16 mouse cellular contexts compared by ENCODE assay signal in genomic region chr4:154450036-154450435, GRCm38 (mm10).
A peak's percentile ranks its signal among the peaks of the same experiment; 100 is the strongest.
DNase-seq lines count a peak whose midpoint lies in the region; ATAC-seq and TF ChIP-seq lines count a peak whose summit lies in the region.
"Had no signal": no experiment of that assay in that cellular context is flagged by ENCODE, and none has a peak within 500 bp of the region (broad histone marks: within the 10 kb centered on the region; RNA-seq: fewer than 3 reads in every experiment).

No protein-coding gene starts in this region.

- WGBS in heart, postnatal 0 days, result 72% methylated on average over 4 of the region's 4 CpGs
- 68% methylated on average over 4 of the region's 4 CpGs for WGBS in kidney, postnatal 0 days
- WGBS in liver, embryonic 12.5 days (ENCODE audit: insufficient replicate concordance), result 53% methylated on average over 4 of the region's 4 CpGs

- 0 out of 2 replicates have a peak overlapping the region, but pooled peaks have one; percentile 23 for H3K27ac ChIP-seq in heart, postnatal 0 days (ENCODE audit: low read depth)
- H3K27ac ChIP-seq in layer of hippocampus, adult 2 months, result peak overlapping the region; percentile 68
- H3K27ac ChIP-seq in kidney, postnatal 0 days, result peak overlapping the region; percentile 36
- H3K27ac ChIP-seq in liver, embryonic 12.5 days, result no peak overlapping the region
- H3K27ac ChIP-seq: limb, embryonic 12.5 days; liver, embryonic 14.5 days had no signal

- ATAC-seq in heart, postnatal 0 days (ENCODE audit: insufficient read depth, low read depth), result no peak
- no peak for ATAC-seq in kidney, postnatal 0 days (replicated peaks; ENCODE audit: low FRiP score, low read depth)
- no peak for ATAC-seq in liver, embryonic 12.5 days
- ATAC-seq: activated CD4-positive, CD25-positive, alpha-beta regulatory T cell, adult 4 months; Patski had no signal

- no peak for TF ChIP-seq CTCF in heart, postnatal 0 days (IDR thresholded peaks at IDR 0.05; ENCODE audit: low read depth)
- no peak for TF ChIP-seq CTCF in layer of hippocampus, adult 2 months (conservative IDR thresholded peaks at IDR 0.05)
- TF ChIP-seq CTCF in kidney, postnatal 0 days (IDR thresholded peaks at IDR 0.05; ENCODE audit: low read depth), result no peak

- peaks cover 16% of the 10 kb centered on the region; the same call in 1 of the 2 replicates for H3K4me1 ChIP-seq in heart, postnatal 0 days (ENCODE audit: control insufficient read depth, insufficient read depth)
- H3K4me1 ChIP-seq in kidney, postnatal 0 days (replicated peaks; ENCODE audit: insufficient read depth, low read length), result no peaks in the 10 kb centered on the region; the same call in 1 of the 2 replicates
- H3K4me1 ChIP-seq in liver, embryonic 12.5 days, result no peaks in the 10 kb centered on the region

- no peak overlapping the region for H3K4me2 ChIP-seq in heart, postnatal 0 days (ENCODE audit: low read depth, low read length)
- H3K4me2 ChIP-seq in kidney, postnatal 0 days (ENCODE audit: low read length), result no peak overlapping the region
- H3K4me2 ChIP-seq in liver, embryonic 12.5 days, result no peak overlapping the region
- H3K4me2 ChIP-seq: limb, embryonic 12.5 days had no signal

- no peak overlapping the region for H3K9ac ChIP-seq in heart, postnatal 0 days (replicated peaks; ENCODE audit: low read depth, low read length)
- H3K9ac ChIP-seq in kidney, postnatal 0 days (ENCODE audit: low read depth, low read length), result no peak overlapping the region
- H3K9ac ChIP-seq in liver, embryonic 12.5 days, result no peak overlapping the region
- H3K9ac ChIP-seq: limb, embryonic 12.5 days; liver, embryonic 14.5 days had no signal

- H3K27me3 ChIP-seq in heart, postnatal 0 days (ENCODE audit: control insufficient read depth, insufficient read depth, low read length), result 0 out of 2 replicates have a peak, but pooled peaks cover 3% of the 10 kb centered on the region
- H3K27me3 ChIP-seq in kidney, postnatal 0 days (ENCODE audit: insufficient read depth, low read length), result peaks cover 4% of the 10 kb centered on the region; the same call in 1 of the 2 replicates
- H3K27me3 ChIP-seq in liver, embryonic 12.5 days (replicated peaks), result peaks cover 9% of the 10 kb centered on the region; the same call in 1 of the 2 replicates

- TF ChIP-seq EP300 in heart, postnatal 0 days (IDR thresholded peaks at IDR 0.05; ENCODE audit: low read depth), result no peak

- no peak overlapping the region for H3K4me3 ChIP-seq in heart, postnatal 0 days (ENCODE audit: low read depth, low read length)
- no peak overlapping the region for H3K4me3 ChIP-seq in layer of hippocampus, adult 2 months
- no peak overlapping the region for H3K4me3 ChIP-seq in kidney, postnatal 0 days (replicated peaks; ENCODE audit: low read depth, low read length)
- H3K4me3 ChIP-seq in liver, embryonic 12.5 days, result no peak overlapping the region
- H3K4me3 ChIP-seq: limb, embryonic 12.5 days had no signal

- H3K9me3 ChIP-seq in heart, postnatal 0 days (replicated peaks; ENCODE audit: control insufficient read depth, low read length), result no peaks in the 10 kb centered on the region
- H3K9me3 ChIP-seq in kidney, postnatal 0 days (replicated peaks; ENCODE audit: low read length), result no peaks in the 10 kb centered on the region
- H3K9me3 ChIP-seq in liver, embryonic 12.5 days (replicated peaks), result no peaks in the 10 kb centered on the region
- H3K9me3 ChIP-seq: limb, embryonic 12.5 days had no signal

- no peak for DNase-seq in heart, postnatal 0 days (ENCODE audit: low spot score)
- DNase-seq in heart, postnatal 36 days, result no peak
- no peak for DNase-seq in layer of hippocampus, adult 2 months (ENCODE audit: low spot score in 2 of 2)
- DNase-seq in layer of hippocampus, adult 9-11 months, result no peak
- no peak for DNase-seq in kidney, postnatal 0 days (ENCODE audit: low spot score)
- DNase-seq in lung, postnatal 36 days, result peak; percentile 57
- no peak for DNase-seq in left cerebral cortex, adult 11 months (ENCODE audit: low spot score)
- DNase-seq: adrenal gland, postnatal 14 days; gastrocnemius, postnatal 10 days; midbrain, embryonic 14.5 days; thymus, postnatal 14 days had no signal

- intact Hi-C loops in heart, postnatal 36 days (cut with DNase I), result loop anchor here (5.0 kb wide), 1 partner anchor 47 kb away; no protein-coding TSS in a partner anchor

- no peaks in the 10 kb centered on the region for H3K36me3 ChIP-seq in heart, postnatal 0 days (replicated peaks; ENCODE audit: control insufficient read depth, insufficient read depth, low read length)
- H3K36me3 ChIP-seq in kidney, postnatal 0 days (ENCODE audit: insufficient read depth, low read length), result no peaks in the 10 kb centered on the region
- no peaks in the 10 kb centered on the region for H3K36me3 ChIP-seq in liver, embryonic 12.5 days
